Mouse (Mus musculus) gastrocnemius, adult 8-10 months (tissue): ENCODE measurements around the gene Sav1. TPM values are rescaled to one million over a fixed set of nuclear protein-coding genes. Genes with fewer than 3 reads are reported as not detected.

Source experiments
- DNase-seq, 2 experiments: peaks; one replicate each; pipeline ENCODE4 v3.0.0; 2022; ENCODE audit warnings: low spot score in 2 of 2
- total RNA-seq, 4 experiments: library from RNA; stranded (reverse); gene quantifications; 2 replicates each; pipeline ENCODE4 v1.2.4; 2022

Sav1 gene
- total RNA-seq, 4 experiments from 2014 or later, result 43.8 to 52.1 (median 46.0) TPM

GRCm38 (mm10) chr12:69962468-69962867 lies 24.3 kb downstream of the Sav1 start:
- peak; percentile 71 to 73 for DNase-seq

- no peak for DNase-seq
Measured at GRCm38 (mm10) chr12:69957378-69957777, 29.4 kb downstream of the Sav1 start.

- DNase-seq, result no peak
Measured at GRCm38 (mm10) chr12:69947502-69947901, 39.3 kb downstream of the Sav1 start.

- no peak for DNase-seq
Measured at GRCm38 (mm10) chr12:69945861-69946260, 40.9 kb downstream of the Sav1 start.

- DNase-seq, result no peak
Measured at GRCm38 (mm10) chr12:69941655-69942329, 45.0 kb downstream of the Sav1 start.

GRCm38 (mm10) chr12:69939291-69939690 lies 47.5 kb downstream of the Sav1 start:
- DNase-seq, result no peak

GRCm38 (mm10) chr12:69937731-69938130 lies 49.1 kb downstream of the Sav1 start:
- DNase-seq, result no peak

- DNase-seq, result no peak
Measured at GRCm38 (mm10) chr12:69926716-69927115, 60.1 kb downstream of the Sav1 start.

GRCm38 (mm10) chr12:69924012-69924411 lies 62.8 kb downstream of the Sav1 start:
- no peak for DNase-seq

- DNase-seq, result no peak
Measured at GRCm38 (mm10) chr12:69923603-69924002, 63.2 kb downstream of the Sav1 start.

- no peak for DNase-seq
Measured at GRCm38 (mm10) chr12:69923128-69923527, 63.7 kb downstream of the Sav1 start.

- DNase-seq, result no peak
Measured at GRCm38 (mm10) chr12:69922099-69922498, 64.7 kb downstream of the Sav1 start.

- no peak for DNase-seq
Measured at GRCm38 (mm10) chr12:69917870-69918269, 68.9 kb downstream of the Sav1 start.

Other genes starting within 250 kb of the Sav1 start
- 1 to 10 TPM; 1.1 to 1.7 (median 1.3) TPM for gene Cdkl1, start 195.7 kb downstream of the Sav1 start, total RNA-seq
- 1 to 10 TPM in 3 of 4 experiments, under 1 TPM in 1; 0.87 to 3.8 (median 1.8) TPM for gene Atl1, start 94.4 kb downstream of the Sav1 start, total RNA-seq
- gene Map4k5, start 93.8 kb downstream of the Sav1 start, total RNA-seq, result 10 to 100 TPM; 19.7 to 22.9 (median 22.4) TPM
- 10 to 100 TPM; 26.3 to 45.2 (median 31.7) TPM for gene Nin, start 126.7 kb upstream of the Sav1 start, total RNA-seq
- not detected for gene Abhd12b, start 167.1 kb upstream of the Sav1 start, total RNA-seq
- gene Pygl, start 244.5 kb upstream of the Sav1 start, total RNA-seq, result 1 to 10 TPM in 3 of 4 experiments, under 1 TPM in 1; 0.92 to 1.8 (median 1.4) TPM